Mouse (Mus musculus) C2C12 (cell line): ENCODE data around the gene Cdhr1.

ENCODE experiments used
- CEBPB ChIP-seq: IDR thresholded peaks from one replicate; pipeline ENCODE4 v1.6.1; 2011; ENCODE audit warnings: low read depth, mild to moderate bottlenecking, control low read depth, moderate library complexity
- CTCF ChIP-seq: IDR thresholded peaks from one replicate; pipeline ENCODE4 v1.5.1; 2011; ENCODE audit not compliant: control insufficient read depth, insufficient read depth, insufficient read length
- MAX ChIP-seq: IDR thresholded peaks from one replicate; pipeline ENCODE4 v1.6.1; 2011; ENCODE audit warnings: mild to moderate bottlenecking, control low read depth
- MYOG ChIP-seq: IDR thresholded peaks from one replicate; pipeline ENCODE4 v1.6.1; 2011; ENCODE audit not compliant: control insufficient read depth, insufficient read length; ENCODE audit errors: extremely low read depth
- USF1 ChIP-seq: IDR thresholded peaks from one replicate; pipeline ENCODE4 v1.6.1; 2011; ENCODE audit warnings: low read depth, mild to moderate bottlenecking, control low read depth, moderate library complexity

DNA sequence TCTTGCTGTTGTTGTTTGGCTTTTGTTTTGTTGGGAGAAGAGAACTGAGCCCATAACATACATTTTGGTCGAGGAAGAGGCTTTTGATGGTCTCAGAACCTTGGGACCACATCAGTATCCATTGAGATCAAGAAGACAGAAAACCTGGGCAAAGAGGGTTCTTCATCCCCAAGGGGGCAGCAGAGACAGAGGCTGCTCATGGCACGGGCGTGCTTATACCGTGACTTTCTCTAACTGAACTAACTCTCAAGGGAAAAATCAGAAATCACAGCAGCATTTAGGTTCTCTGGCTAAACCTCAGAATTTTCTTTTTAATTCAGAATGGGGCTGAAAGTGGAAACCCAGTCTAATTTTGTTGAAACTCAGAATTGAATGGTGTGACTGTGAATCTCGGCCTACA lies 63.7 kb downstream of the Cdhr1 start:
- TF ChIP-seq CTCF (no peak), MAX (no peak), CEBPB (no peak), MYOG (no peak), USF1 (no peak)
